Mouse (Mus musculus) heart, postnatal 0 days (tissue): ENCODE measurements around the gene Usp48. TPM values are rescaled to one million over a fixed set of nuclear protein-coding genes. Genes with fewer than 3 reads are reported as not detected.

ENCODE experiments used
- ATAC-seq: fragments of 200-750 bp; cut with Nextera tagmentation; 2 replicates; pipeline ENCODE4 v1.8.0; 2017; ENCODE audit warnings: low read depth, moderate number of reproducible peaks, moderate library complexity; ENCODE audit not compliant: insufficient read depth
- DNase-seq: peaks from one replicate; pipeline ENCODE4 v3.0.0-alpha.2; 2016; ENCODE audit warnings: low spot score
- H3K27ac ChIP-seq: fragments of 300-500 bp; sonication (generic); 2 replicates; pipeline ENCODE4 v1.5.1; 2014; ENCODE audit warnings: low read depth, mild to moderate bottlenecking
- H3K27me3 ChIP-seq: fragments of 300-500 bp; sonication (generic); 2 replicates; pipeline ENCODE4 v1.6.1; 2014; ENCODE audit warnings: low read length, mixed read lengths; ENCODE audit not compliant: control insufficient read depth, insufficient read depth
- H3K36me3 ChIP-seq: fragments of 300-500 bp; sonication (generic); replicated peaks from 2 replicates; pipeline ENCODE4 v1.6.1; 2014; ENCODE audit warnings: low read length, mixed read lengths; ENCODE audit not compliant: control insufficient read depth, insufficient read depth
- H3K4me1 ChIP-seq: fragments of 300-500 bp; sonication (generic); 2 replicates; pipeline ENCODE4 v1.6.1; 2014; ENCODE audit warnings: antibody characterized with exemption; ENCODE audit not compliant: control insufficient read depth, insufficient read depth
- H3K4me2 ChIP-seq: fragments of 300-500 bp; sonication (generic); 2 replicates; pipeline ENCODE4 v1.6.1; 2014; ENCODE audit warnings: low read depth, mild to moderate bottlenecking, low read length, moderate library complexity
- H3K4me3 ChIP-seq: fragments of 300-500 bp; sonication (generic); 2 replicates; pipeline ENCODE4 v1.5.1; 2014; ENCODE audit warnings: low read depth, low read length
- H3K9ac ChIP-seq: fragments of 300-500 bp; sonication (generic); replicated peaks from 2 replicates; pipeline ENCODE4 v1.6.1; 2014; ENCODE audit warnings: low read depth, low read length, mixed read lengths
- H3K9me3 ChIP-seq: fragments of 300-500 bp; sonication (generic); replicated peaks from 2 replicates; pipeline ENCODE4 v1.6.1; 2016; ENCODE audit warnings: low read length; ENCODE audit not compliant: control insufficient read depth
- CTCF ChIP-seq: IDR thresholded peaks from 2 replicates; pipeline ENCODE4 v1.5.1; 2016; ENCODE audit warnings: antibody characterized with exemption, control low read depth, low read depth
- EP300 ChIP-seq: IDR thresholded peaks from 2 replicates; pipeline ENCODE4 v1.6.1; 2016; ENCODE audit warnings: antibody characterized with exemption, low read depth
- WGBS: fragments of 180-500 bp; shearing (Covaris S2); extraction: QIAGEN DNeasy Blood & Tissue Kit; methylation state at CpG from one replicate; pipeline ENCODE4 v1.1.7; 2014; 5-methylcytosine and 5-hydroxymethylcytosine counted together
- polyA plus RNA-seq: library from polyadenylated mRNA; unstranded; fragments of >200 nt; fragmentation: Nextera tagmentation; extraction: Ambion mirVana; gene quantifications from 2 replicates; pipeline ENCODE4 v1.2.1, GENCODE M21; 2015
- total RNA-seq: library from RNA; depleted of rRNA; stranded (reverse); fragments of >200 nt; gene quantifications from 2 replicates; pipeline ENCODE4 v1.2.3, GENCODE M21; 2014; ENCODE audit warnings: low replicate concordance

The Usp48 gene
- total and polyA plus RNA-seq, 2 experiments from 2014 or later, result 16.4 to 36.7 TPM

GRCm38 (mm10) chr4:137684830-137685343 is 91.3 kb downstream of the Usp48 start:
- Histone ChIP-seq H3K36me3 (no peaks in the 10 kb centered on the region), H3K4me1 (no peaks in the 10 kb centered on the region), H3K27ac (no peak overlapping the region), H3K9me3 (no peaks in the 10 kb centered on the region), H3K4me2 (no peak overlapping the region), H3K4me3 (no peak overlapping the region), H3K9ac (no peak overlapping the region), H3K27me3 (peaks cover 57% of the 10 kb centered on the region)
- TF ChIP-seq EP300, result no peak
- 17% methylated on average over 9 of the region's 9 CpGs for WGBS
- ATAC-seq, result no peak
- DNase-seq, result no peak

GRCm38 (mm10) chr4:137686303-137686702 is 92.7 kb downstream of the Usp48 start:
- H3K9ac ChIP-seq, result no peak overlapping the region

GRCm38 (mm10) chr4:137687234-137687825 is 93.8 kb downstream of the Usp48 start:
- Histone ChIP-seq H3K9ac (no peak overlapping the region), H3K9me3 (no peaks in the 10 kb centered on the region), H3K36me3 (no peaks in the 10 kb centered on the region), H3K27ac (no peak overlapping the region), H3K4me3 (no peak overlapping the region), H3K4me1 (no peaks in the 10 kb centered on the region), H3K4me2 (no peak overlapping the region), H3K27me3 (peaks cover 37% of the 10 kb centered on the region)
- 65% methylated on average over 14 of the region's 14 CpGs for WGBS
- no peak for ATAC-seq
- DNase-seq, result no peak
- TF ChIP-seq CTCF, result no peak
- TF ChIP-seq EP300, result no peak

More at GRCm38 (mm10) chr4:137686303-137686702, 92.7 kb downstream of the Usp48 start:
- Histone ChIP-seq H3K9me3 (no peaks in the 10 kb centered on the region), H3K4me2 (no peak overlapping the region), H3K27me3 (peaks cover 43% of the 10 kb centered on the region), H3K36me3 (no peaks in the 10 kb centered on the region), H3K4me3 (no peak overlapping the region), H3K4me1 (no peaks in the 10 kb centered on the region), H3K27ac (no peak overlapping the region)
- no peak for DNase-seq
- 71% methylated on average over 5 of the region's 5 CpGs for WGBS
- no peak for ATAC-seq
- no peak for TF ChIP-seq CTCF

- DNase-seq, result no peak
- no peak overlapping the region for H3K4me2 ChIP-seq
- peaks cover 6% of the 10 kb centered on the region; the same call in 1 of the 2 replicates for H3K27me3 ChIP-seq
- H3K9ac ChIP-seq, result no peak overlapping the region
- TF ChIP-seq EP300 (no peak), CTCF (no peak)
- no peak for ATAC-seq
- H3K4me3 ChIP-seq, result no peak overlapping the region
- no peak overlapping the region for H3K27ac ChIP-seq
- no peaks in the 10 kb centered on the region for H3K9me3 ChIP-seq
- no peaks in the 10 kb centered on the region; the same call in 1 of the 2 replicates for H3K4me1 ChIP-seq
- no peaks in the 10 kb centered on the region for H3K36me3 ChIP-seq
- 74% methylated on average over 10 of the region's 10 CpGs for WGBS
Observed at GRCm38 (mm10) chr4:137692107-137692902, 98.8 kb downstream of the Usp48 start.

GRCm38 (mm10) chr4:137695300-137695699 is 101.7 kb downstream of the Usp48 start:
- H3K9me3 ChIP-seq, result no peaks in the 10 kb centered on the region
- H3K4me3 ChIP-seq, result no peak overlapping the region
- H3K27ac ChIP-seq, result no peak overlapping the region
- ATAC-seq (no peak), DNase-seq (no peak)
- 85% methylated on average over 8 of the region's 8 CpGs for WGBS
- 0 out of 2 replicates have a peak, but pooled peaks cover 4% of the 10 kb centered on the region for H3K27me3 ChIP-seq
- no peaks in the 10 kb centered on the region for H3K36me3 ChIP-seq
- TF ChIP-seq EP300 (no peak), CTCF (no peak)
- no peaks in the 10 kb centered on the region; the same call in 1 of the 2 replicates for H3K4me1 ChIP-seq
- no peak overlapping the region for H3K4me2 ChIP-seq
- H3K9ac ChIP-seq, result no peak overlapping the region
